Mouse (Mus musculus) myocyte (in vitro differentiated cells): Measurements from ENCODE around the gene Sult6b2. TPM values are rescaled to one million over a fixed set of nuclear protein-coding genes. Genes with fewer than 3 reads are reported as not detected.

Source experiments
- H3K27me3 ChIP-seq: one replicate; pipeline ENCODE4 v1.6.1; 2011; ENCODE audit not compliant: control insufficient read depth, insufficient read depth, insufficient read length
- H3K36me3 ChIP-seq: one replicate; pipeline ENCODE4 v1.6.1; 2011; ENCODE audit not compliant: control insufficient read depth, insufficient read depth
- H3K4me2 ChIP-seq: one replicate; pipeline ENCODE4 v1.6.1; 2011; ENCODE audit warnings: low read depth, control low read depth
- H3K4me3 ChIP-seq: one replicate; pipeline ENCODE4 v1.5.1; 2011; ENCODE audit warnings: mild to moderate bottlenecking, control low read depth, moderate library complexity
- H3K79me2 ChIP-seq: one replicate; pipeline ENCODE4 v1.6.1; 2011; ENCODE audit not compliant: control insufficient read depth, insufficient read depth
- H3ac ChIP-seq: one replicate; pipeline ENCODE4 v1.6.1; 2011; ENCODE audit not compliant: control insufficient read depth, insufficient read length
- CEBPB ChIP-seq: IDR thresholded peaks from 2 replicates; pipeline ENCODE4 v1.6.1; 2011; ENCODE audit warnings: mild to moderate bottlenecking, moderate library complexity; ENCODE audit not compliant: poor library complexity, insufficient read depth, severe bottlenecking
- E2F4 ChIP-seq: IDR thresholded peaks from one replicate; pipeline ENCODE4 v1.6.1; 2011; ENCODE audit warnings: mild to moderate bottlenecking, control low read depth, moderate library complexity; ENCODE audit not compliant: insufficient read depth
- MAX ChIP-seq: IDR thresholded peaks from one replicate; pipeline ENCODE4 v1.6.1; 2011; ENCODE audit warnings: low read depth, mild to moderate bottlenecking, control low read depth
- MYOD1 ChIP-seq, 3 experiments: IDR thresholded peaks; one replicate each; pipeline ENCODE4 v1.6.1; 2011; ENCODE audit warnings: control low read depth in 2 of 3, low read depth in 2 of 3, mild to moderate bottlenecking in 2 of 3, moderate library complexity in 1 of 3; ENCODE audit not compliant: insufficient read length in 2 of 3, control insufficient read depth in 1 of 3
- MYOG ChIP-seq, 3 experiments: IDR thresholded peaks; one replicate each; pipeline ENCODE4 v1.6.1; 2011; ENCODE audit warnings: control low read depth in 2 of 3, low read depth in 2 of 3, mild to moderate bottlenecking in 2 of 3; ENCODE audit not compliant: insufficient read length in 2 of 3, control insufficient read depth in 1 of 3, insufficient read depth in 1 of 3
- POLR2A ChIP-seq: IDR thresholded peaks from one replicate; pipeline ENCODE4 v1.6.1; 2011; ENCODE audit warnings: low read depth, mild to moderate bottlenecking, control low read depth, moderate library complexity; ENCODE audit not compliant: insufficient read length
- POLR2AphosphoS2 ChIP-seq: IDR thresholded peaks from one replicate; pipeline ENCODE4 v1.6.1; 2011; ENCODE audit warnings: low read depth, control low read depth; ENCODE audit not compliant: insufficient read length
- REST ChIP-seq: IDR thresholded peaks from one replicate; pipeline ENCODE4 v1.6.1; 2011; ENCODE audit warnings: mild to moderate bottlenecking, control low read depth, moderate library complexity; ENCODE audit not compliant: insufficient read depth, insufficient read length
- SRF ChIP-seq: IDR thresholded peaks from one replicate; pipeline ENCODE4 v1.6.1; 2011; ENCODE audit warnings: low read depth; ENCODE audit not compliant: control insufficient read depth, insufficient read length
- TCF12 ChIP-seq: IDR thresholded peaks from one replicate; pipeline ENCODE4 v1.6.1; 2011; ENCODE audit warnings: mild to moderate bottlenecking, control low read depth; ENCODE audit not compliant: poor library complexity, insufficient read depth, severe bottlenecking
- TCF3 ChIP-seq: IDR thresholded peaks from one replicate; pipeline ENCODE4 v1.6.1; 2011; ENCODE audit warnings: low read depth, control low read depth; ENCODE audit not compliant: insufficient read length
- USF1 ChIP-seq: IDR thresholded peaks from one replicate; pipeline ENCODE4 v1.6.1; 2011; ENCODE audit warnings: low read depth, mild to moderate bottlenecking, control low read depth, moderate library complexity
- polyA plus RNA-seq: library from polyadenylated mRNA; unstranded; fragments of >200 nt; fragmentation: generic; extraction: Trizol; gene quantifications from one replicate; pipeline ENCODE4 v1.2.1, GENCODE M21; 2012; ENCODE audit warnings: missing spikeins

The Sult6b2 gene
- polyA plus RNA-seq, 1 experiment = not detected

- H3K4me2 ChIP-seq = no peak overlapping the region
- H3K36me3 ChIP-seq = no peaks in the 10 kb centered on the region
- TF ChIP-seq E2F4 (no peak), POLR2A (no peak), POLR2AphosphoS2 (no peak), SRF (no peak), USF1 (no peak), CEBPB (no peak), TCF12 (no peak), TCF3 (no peak), REST (no peak), MAX (no peak), MYOG (IDR thresholded peaks at IDR 0.05; ENCODE audit: control insufficient read depth in 1 of 3, insufficient read depth in 1 of 3, insufficient read length in 2 of 3, low read depth in 2 of 3) (no peak), MYOD1 (IDR thresholded peaks at IDR 0.05; ENCODE audit: control insufficient read depth in 1 of 3, insufficient read length in 2 of 3, low read depth in 2 of 3) (no peak)
- H3K4me3 ChIP-seq = no peak overlapping the region
- no peaks in the 10 kb centered on the region for H3K27me3 ChIP-seq
- H3ac ChIP-seq = no peak overlapping the region
- H3K79me2 ChIP-seq = no peaks in the 10 kb centered on the region
These were observed 25.1 kb downstream of the Sult6b2 start for GRCm38 (mm10) chr6:142779045-142779811.

GRCm38 (mm10) chr6:142776935-142777334 lies 27.4 kb downstream of the Sult6b2 start:
- peaks cover 6% of the 10 kb centered on the region for H3K36me3 ChIP-seq
- no peak overlapping the region for H3K4me3 ChIP-seq
- TF ChIP-seq MYOD1 (IDR thresholded peaks at IDR 0.05; ENCODE audit: control insufficient read depth in 1 of 3, insufficient read length in 2 of 3, low read depth in 2 of 3) = no peak
- no peak for TF ChIP-seq TCF3
- no peak for TF ChIP-seq E2F4
- TF ChIP-seq MYOG (IDR thresholded peaks at IDR 0.05; ENCODE audit: control insufficient read depth in 1 of 3, insufficient read depth in 1 of 3, insufficient read length in 2 of 3, low read depth in 2 of 3) = no peak
- no peak for TF ChIP-seq POLR2A
- TF ChIP-seq POLR2AphosphoS2 = no peak
- TF ChIP-seq SRF = no peak
- no peak for TF ChIP-seq TCF12
- no peak for TF ChIP-seq MAX
- no peak for TF ChIP-seq USF1
- no peak for TF ChIP-seq CEBPB
- H3K27me3 ChIP-seq = no peaks in the 10 kb centered on the region
- no peak overlapping the region for H3ac ChIP-seq
- no peak overlapping the region for H3K4me2 ChIP-seq
- H3K79me2 ChIP-seq = no peaks in the 10 kb centered on the region

- no peaks in the 10 kb centered on the region for H3K79me2 ChIP-seq
- no peak for TF ChIP-seq CEBPB
- peaks cover 8% of the 10 kb centered on the region for H3K36me3 ChIP-seq
- no peak overlapping the region for H3K4me2 ChIP-seq
- no peaks in the 10 kb centered on the region for H3K27me3 ChIP-seq
- H3K4me3 ChIP-seq = no peak overlapping the region
- H3ac ChIP-seq = no peak overlapping the region
These were observed 30.7 kb downstream of the Sult6b2 start for GRCm38 (mm10) chr6:142773566-142773965.

GRCm38 (mm10) chr6:142771643-142772042 lies 32.7 kb downstream of the Sult6b2 start:
- Histone ChIP-seq H3K4me2 (no peak overlapping the region), H3K79me2 (no peaks in the 10 kb centered on the region), H3ac (no peak overlapping the region), H3K4me3 (no peak overlapping the region), H3K36me3 (peaks cover 8% of the 10 kb centered on the region), H3K27me3 (no peaks in the 10 kb centered on the region)
- TF ChIP-seq TCF12 (no peak), POLR2AphosphoS2 (no peak), REST (no peak), E2F4 (no peak), CEBPB (no peak), USF1 (no peak), POLR2A (no peak), MYOG (IDR thresholded peaks at IDR 0.05; ENCODE audit: control insufficient read depth in 1 of 3, insufficient read depth in 1 of 3, insufficient read length in 2 of 3, low read depth in 2 of 3) (no peak), TCF3 (no peak), SRF (no peak), MYOD1 (IDR thresholded peaks at IDR 0.05; ENCODE audit: control insufficient read depth in 1 of 3, insufficient read length in 2 of 3, low read depth in 2 of 3) (no peak), MAX (no peak)

DNA sequence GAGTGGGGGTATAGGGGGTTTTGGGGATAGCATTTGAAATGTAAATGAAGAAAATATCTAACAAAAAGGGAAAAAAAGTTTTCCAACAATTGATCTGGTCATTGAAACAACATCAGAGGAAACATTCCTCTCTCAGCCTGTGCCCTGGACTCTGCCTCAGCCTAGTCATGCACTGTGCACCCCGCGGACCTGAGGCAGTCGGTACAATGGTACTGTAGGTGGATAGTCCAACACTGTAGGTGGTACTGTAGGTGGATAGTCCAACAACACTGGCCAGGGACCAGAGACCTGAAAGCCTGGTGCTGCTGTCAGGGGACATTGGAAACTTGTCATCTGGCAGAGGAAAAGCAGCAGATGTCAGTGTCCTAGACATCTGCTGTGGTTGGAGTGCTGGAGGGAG lies 34.4 kb downstream of the Sult6b2 start:
- H3K4me2 ChIP-seq = no peak overlapping the region
- H3K36me3 ChIP-seq = peaks cover 14% of the 10 kb centered on the region
- TF ChIP-seq POLR2A (no peak), REST (no peak), TCF3 (no peak), MAX (no peak), USF1 (no peak), MYOG (IDR thresholded peaks at IDR 0.05; ENCODE audit: control insufficient read depth in 1 of 3, insufficient read depth in 1 of 3, insufficient read length in 2 of 3, low read depth in 2 of 3) (no peak), TCF12 (no peak), E2F4 (no peak), POLR2AphosphoS2 (no peak), CEBPB (no peak), SRF (no peak), MYOD1 (IDR thresholded peaks at IDR 0.05; ENCODE audit: control insufficient read depth in 1 of 3, insufficient read length in 2 of 3, low read depth in 2 of 3) (no peak)
- H3K4me3 ChIP-seq = no peak overlapping the region
- H3ac ChIP-seq = no peak overlapping the region
- no peaks in the 10 kb centered on the region for H3K79me2 ChIP-seq
- H3K27me3 ChIP-seq = no peaks in the 10 kb centered on the region
